Mouse (Mus musculus) midbrain, embryonic 16.5 days (tissue): ENCODE results near the gene Cxcl15. TPM values are rescaled to one million over a fixed set of nuclear protein-coding genes. Genes with fewer than 3 reads are reported as not detected.

Source experiments
- ATAC-seq: fragments of 200-750 bp; cut with Nextera tagmentation; 2 replicates; pipeline ENCODE4 v1.8.0; 2017; ENCODE audit warnings: moderate TSS enrichment
- H3K27ac ChIP-seq: fragments of 300-500 bp; sonication (generic); 2 replicates; pipeline ENCODE4 v1.5.1; 2014; ENCODE audit warnings: mild to moderate bottlenecking, low read length, mixed read lengths
- H3K27me3 ChIP-seq: fragments of 300-500 bp; sonication (generic); 2 replicates; pipeline ENCODE4 v1.6.1; 2014; ENCODE audit warnings: low read depth, low read length, mixed read lengths; ENCODE audit not compliant: control insufficient read depth, insufficient read depth
- H3K36me3 ChIP-seq: fragments of 300-500 bp; sonication (generic); 2 replicates; pipeline ENCODE4 v1.6.1; 2014; ENCODE audit warnings: mild to moderate bottlenecking, low read length, moderate library complexity, mixed read lengths; ENCODE audit not compliant: control insufficient read depth, insufficient read depth
- H3K4me1 ChIP-seq: fragments of 300-500 bp; sonication (generic); 2 replicates; pipeline ENCODE4 v1.6.1; 2014; ENCODE audit warnings: mild to moderate bottlenecking, low read length, mixed read lengths; ENCODE audit not compliant: control insufficient read depth, insufficient read depth
- H3K4me2 ChIP-seq: fragments of 300-500 bp; sonication (generic); 2 replicates; pipeline ENCODE4 v1.6.1; 2014; ENCODE audit warnings: mild to moderate bottlenecking, low read length, mixed read lengths
- H3K4me3 ChIP-seq: fragments of 300-500 bp; sonication (generic); 2 replicates; pipeline ENCODE4 v1.5.1; 2014; ENCODE audit warnings: low read depth, mild to moderate bottlenecking, low read length, moderate library complexity, mixed read lengths
- H3K9ac ChIP-seq: fragments of 300-500 bp; sonication (generic); 2 replicates; pipeline ENCODE4 v1.6.1; 2014; ENCODE audit warnings: low read depth, low read length, mixed read lengths
- H3K9me3 ChIP-seq: fragments of 300-500 bp; sonication (generic); replicated peaks from 2 replicates; pipeline ENCODE4 v1.6.1; 2014; ENCODE audit warnings: mild to moderate bottlenecking, low read length, mixed read lengths; ENCODE audit not compliant: control insufficient read depth, poor library complexity, severe bottlenecking
- WGBS: fragments of 180-500 bp; shearing (Covaris S2); extraction: QIAGEN DNeasy Blood & Tissue Kit; methylation state at CpG from one replicate; pipeline ENCODE4 v1.1.7; 2014; 5-methylcytosine and 5-hydroxymethylcytosine counted together
- polyA plus RNA-seq: library from polyadenylated mRNA; unstranded; fragments of >200 nt; fragmentation: Nextera tagmentation; extraction: Ambion mirVana; gene quantifications from 2 replicates; pipeline ENCODE4 v1.2.1, GENCODE M21; 2015

The Cxcl15 gene
- polyA plus RNA-seq: not detected in 2 replicates

DNA sequence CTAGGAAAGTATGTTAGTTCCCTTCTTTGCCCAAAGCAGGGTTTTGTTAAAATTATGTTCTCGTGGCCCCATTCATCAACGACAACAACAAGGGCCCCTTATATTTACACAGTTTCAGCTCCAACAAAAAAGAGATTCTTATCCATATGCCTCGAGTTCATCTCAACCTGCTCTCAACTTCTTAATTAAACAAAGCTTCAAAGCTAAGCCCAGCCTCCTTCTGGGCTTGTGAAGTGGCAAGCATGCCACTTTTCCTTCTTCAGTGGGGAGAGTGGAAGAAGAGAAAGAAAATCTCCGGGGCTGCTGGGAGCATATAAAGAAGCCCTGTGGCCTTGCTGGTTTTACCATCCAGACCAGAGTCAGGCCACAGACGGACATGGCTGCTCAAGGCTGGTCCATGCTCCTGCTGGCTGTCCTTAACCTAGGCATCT is at the start of gene Cxcl15:
Gene Cxcl15 (plus strand): TSS at position 340 of the 431 bp plus-strand sequence.
- ATAC-seq: no peak
- Histone ChIP-seq H3K9me3 (no peaks in the 10 kb centered on the region), H3K27ac (no peak within 1 kb of the TSS), H3K27me3 (no peaks in the 10 kb centered on the region), H3K4me3 (no peak within 1 kb of the TSS), H3K9ac (no peak within 1 kb of the TSS), H3K4me2 (no peak within 1 kb of the TSS), H3K36me3 (no peaks in the 10 kb centered on the region), H3K4me1 (no peaks in the 10 kb centered on the region)
- 62% methylated on average over 5 of the region's 5 CpGs for WGBS

DNA sequence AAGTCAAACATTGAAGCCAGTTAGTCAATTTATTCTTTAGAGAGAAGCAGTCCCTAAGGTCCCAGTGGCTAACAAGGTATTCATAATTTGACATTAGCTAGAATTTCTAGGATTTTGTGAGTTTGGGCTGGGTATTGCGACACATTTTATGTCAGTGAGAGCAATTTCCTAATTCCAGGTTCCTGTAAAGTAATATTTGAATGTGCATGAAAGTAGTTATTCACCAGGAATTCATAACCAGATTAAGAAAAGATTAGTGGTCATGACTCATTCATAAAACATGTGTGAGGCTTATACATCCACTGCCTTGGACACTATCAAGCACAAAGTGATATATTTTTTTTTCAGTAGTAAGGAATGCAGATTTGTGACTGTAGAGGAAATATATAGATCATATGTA is 40.4 kb upstream of the Cxcl15 start:
- no peak overlapping the region for H3K9ac ChIP-seq
- ATAC-seq: no peak
- WGBS: 96% methylated on average over 1 of the region's 1 CpGs
- no peak overlapping the region for H3K4me2 ChIP-seq
- H3K36me3 ChIP-seq: no peaks in the 10 kb centered on the region
- H3K4me3 ChIP-seq: no peak overlapping the region
- H3K4me1 ChIP-seq: 0 out of 2 replicates have a peak, but pooled peaks cover 5% of the 10 kb centered on the region
- no peak overlapping the region for H3K27ac ChIP-seq
- no peaks in the 10 kb centered on the region for H3K9me3 ChIP-seq
- peaks cover 3% of the 10 kb centered on the region; the same call in 1 of the 2 replicates for H3K27me3 ChIP-seq

DNA sequence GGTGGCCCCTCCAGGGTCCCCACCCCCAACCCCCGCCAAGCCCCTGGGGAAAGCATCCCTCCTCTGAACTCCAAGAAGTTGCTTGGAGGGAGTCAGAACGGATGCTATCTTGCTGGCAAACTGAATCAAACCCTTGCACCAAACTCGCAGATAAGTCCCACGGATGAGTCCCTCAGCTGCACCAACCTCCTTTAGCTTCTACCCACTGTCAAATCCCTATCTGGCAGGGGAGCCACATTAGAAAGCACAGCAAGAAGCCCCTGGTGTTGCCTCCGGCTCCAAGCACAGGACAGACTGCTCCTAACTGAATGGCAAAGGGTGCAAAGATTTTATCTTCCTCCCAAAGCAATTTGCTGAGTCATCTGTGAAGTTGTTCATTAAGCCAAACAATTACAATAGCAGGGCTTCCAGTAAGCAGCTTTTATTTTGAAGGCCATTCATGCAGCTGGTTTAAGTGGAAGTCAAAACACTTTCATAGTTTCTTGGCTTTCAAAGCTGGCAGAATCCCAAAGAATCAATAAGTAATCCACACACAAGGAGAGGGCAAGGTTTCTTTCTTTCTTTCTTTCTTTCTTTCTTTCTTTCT is 36.2 kb upstream of the Cxcl15 start:
- H3K27ac ChIP-seq: no peak overlapping the region
- peaks cover 11% of the 10 kb centered on the region; the same call in 1 of the 2 replicates for H3K4me1 ChIP-seq
- H3K27me3 ChIP-seq: peaks cover 3% of the 10 kb centered on the region; the same call in 1 of the 2 replicates
- H3K9ac ChIP-seq: no peak overlapping the region
- no peaks in the 10 kb centered on the region for H3K9me3 ChIP-seq
- H3K4me3 ChIP-seq: no peak overlapping the region
- no peak for ATAC-seq
- H3K36me3 ChIP-seq: no peaks in the 10 kb centered on the region
- H3K4me2 ChIP-seq: no peak overlapping the region
- WGBS: 40% methylated on average over 5 of the region's 5 CpGs

DNA sequence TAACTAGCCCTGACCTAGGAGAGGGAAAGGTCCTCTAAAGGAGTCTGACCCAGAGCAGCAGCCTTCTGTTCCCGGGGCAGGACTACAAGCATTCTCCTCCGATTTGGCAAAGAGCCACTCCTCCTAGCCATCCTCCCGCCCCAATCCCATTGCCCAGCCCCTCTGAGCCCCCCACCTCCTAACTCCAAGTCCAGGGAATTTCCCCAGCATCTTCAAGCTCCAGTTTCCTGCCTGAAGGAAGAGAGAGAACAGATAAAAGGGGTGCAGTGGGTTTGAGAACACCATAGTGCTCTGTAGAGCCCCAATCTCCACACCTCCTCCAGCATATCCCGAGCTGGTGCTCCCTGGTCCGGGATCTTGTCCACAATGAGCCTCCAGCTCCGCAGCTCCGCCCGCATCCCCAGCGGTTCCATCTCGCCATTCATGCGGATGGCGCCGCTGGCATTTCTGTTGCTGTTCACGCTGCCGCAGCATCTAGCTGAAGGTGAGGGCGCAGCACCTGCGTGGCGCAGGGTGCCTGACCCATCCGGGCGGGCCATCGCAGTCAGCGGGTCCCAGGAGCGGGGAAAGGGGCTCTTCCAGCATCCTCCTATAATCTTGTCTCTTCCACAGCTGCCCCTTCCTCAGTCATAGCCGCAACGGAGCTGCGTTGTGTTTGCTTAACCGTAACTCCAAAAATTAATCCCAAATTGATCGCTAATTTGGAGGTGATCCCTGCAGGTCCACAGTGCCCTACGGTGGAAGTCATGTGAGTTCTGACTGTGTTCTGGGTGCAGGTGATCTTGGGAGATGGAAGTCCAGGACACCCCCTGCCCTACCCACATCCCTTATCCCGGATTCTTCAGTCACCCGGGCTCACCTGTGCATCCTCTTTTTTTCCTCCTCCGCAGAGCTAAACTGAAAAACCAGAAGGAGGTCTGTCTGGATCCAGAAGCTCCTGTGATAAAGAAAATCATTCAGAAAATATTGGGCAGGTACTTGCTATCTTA is 35.0 kb upstream of the Cxcl15 start, which contains the start of gene Cxcl5:
Gene Cxcl5 (plus strand): TSS at position 284 of the 989 bp plus-strand sequence.
- WGBS: 3% methylated on average over 32 of the region's 32 CpGs
- Histone ChIP-seq H3K4me1 (peaks cover 11% of the 10 kb centered on the region; the same call in 1 of the 2 replicates), H3K9me3 (no peaks in the 10 kb centered on the region), H3K4me2 (peak within 1 kb of the TSS; percentile 73), H3K4me3 (peak within 1 kb of the TSS; percentile 50), H3K36me3 (no peaks in the 10 kb centered on the region), H3K9ac (peak within 1 kb of the TSS; percentile 72), H3K27ac (no peak within 1 kb of the TSS), H3K27me3 (peaks cover 3% of the 10 kb centered on the region; the same call in 1 of the 2 replicates)
- peak; percentile 89 for ATAC-seq

DNA sequence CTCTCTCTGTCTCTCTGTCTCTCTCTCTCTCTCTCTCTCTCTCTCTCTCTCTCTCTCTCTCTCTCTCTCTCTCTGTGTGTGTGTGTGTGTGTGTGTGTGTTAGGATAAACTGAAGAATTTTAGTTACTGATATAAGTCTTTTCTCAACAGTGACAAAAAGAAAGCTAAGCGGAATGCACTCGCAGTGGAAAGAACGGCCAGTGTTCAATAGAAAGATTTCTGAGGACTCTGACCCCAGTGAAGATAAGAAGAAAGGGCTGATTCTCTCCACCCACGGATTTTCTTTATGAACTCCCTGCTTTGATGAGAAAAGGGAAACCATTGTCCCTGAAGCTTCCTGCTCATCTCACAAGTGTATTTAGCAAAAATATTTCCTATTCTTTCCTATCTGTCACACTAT is 34.0 kb upstream of the Cxcl15 start:
- no peak for ATAC-seq
- no peak overlapping the region for H3K4me2 ChIP-seq
- no peaks in the 10 kb centered on the region for H3K36me3 ChIP-seq
- WGBS: 40% methylated on average over 4 of the region's 4 CpGs
- no peak overlapping the region for H3K4me3 ChIP-seq
- no peak overlapping the region for H3K27ac ChIP-seq
- no peaks in the 10 kb centered on the region for H3K9me3 ChIP-seq
- H3K27me3 ChIP-seq: peaks cover 3% of the 10 kb centered on the region; the same call in 1 of the 2 replicates
- no peak overlapping the region for H3K9ac ChIP-seq
- H3K4me1 ChIP-seq: peaks cover 11% of the 10 kb centered on the region; the same call in 1 of the 2 replicates

DNA sequence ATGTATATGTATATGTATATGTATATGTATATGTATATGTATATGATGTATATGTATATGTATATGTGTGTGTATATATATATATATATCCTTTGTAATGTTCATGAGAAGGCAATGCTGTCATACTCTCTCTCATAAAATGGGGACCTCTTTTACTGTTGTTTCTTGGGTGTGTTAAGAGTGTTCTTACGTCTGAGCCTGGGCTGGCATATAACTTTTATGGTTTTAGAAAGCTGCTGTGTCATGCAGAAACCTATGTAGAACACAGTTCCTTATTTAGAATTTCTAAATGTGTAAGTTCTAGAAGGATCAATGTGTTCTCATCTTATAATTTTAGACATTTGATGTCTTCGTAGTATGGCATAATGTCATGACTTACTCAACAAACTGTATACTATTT is 33.5 kb upstream of the Cxcl15 start:
- H3K4me3 ChIP-seq: no peak overlapping the region
- peaks cover 11% of the 10 kb centered on the region; the same call in 1 of the 2 replicates for H3K4me1 ChIP-seq
- WGBS: 95% methylated on average over 2 of the region's 2 CpGs
- H3K4me2 ChIP-seq: no peak overlapping the region
- no peak for ATAC-seq
- H3K9me3 ChIP-seq: no peaks in the 10 kb centered on the region
- peaks cover 3% of the 10 kb centered on the region; the same call in 1 of the 2 replicates for H3K27me3 ChIP-seq
- H3K9ac ChIP-seq: no peak overlapping the region
- no peaks in the 10 kb centered on the region for H3K36me3 ChIP-seq
- no peak overlapping the region for H3K27ac ChIP-seq

DNA sequence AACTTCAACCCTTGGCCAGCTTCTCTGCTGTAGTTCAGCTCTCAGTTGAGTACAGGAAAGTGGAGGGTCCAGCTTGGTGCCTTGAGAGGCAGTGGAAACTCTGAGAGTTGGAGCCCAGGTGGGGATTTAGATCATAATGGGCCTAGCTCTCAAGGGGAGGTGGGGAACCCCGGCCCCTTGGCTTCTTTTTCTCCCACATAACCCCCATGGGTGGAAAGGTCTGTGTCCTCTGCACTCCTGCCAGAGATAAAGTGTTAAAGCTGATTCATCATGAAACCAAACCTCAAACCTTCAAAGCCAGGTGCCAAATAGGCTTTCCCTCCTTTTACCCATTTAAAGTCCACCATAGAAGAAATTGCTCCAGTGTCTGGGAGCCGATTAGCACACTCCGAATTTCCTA is 32.5 kb upstream of the Cxcl15 start:
- Histone ChIP-seq H3K27ac (no peak overlapping the region), H3K36me3 (no peaks in the 10 kb centered on the region), H3K9me3 (no peaks in the 10 kb centered on the region), H3K4me2 (no peak overlapping the region), H3K4me3 (no peak overlapping the region), H3K27me3 (peaks cover 3% of the 10 kb centered on the region; the same call in 1 of the 2 replicates), H3K9ac (no peak overlapping the region), H3K4me1 (peaks cover 11% of the 10 kb centered on the region; the same call in 1 of the 2 replicates)
- ATAC-seq: no peak
- WGBS: 83% methylated on average over 3 of the region's 3 CpGs

DNA sequence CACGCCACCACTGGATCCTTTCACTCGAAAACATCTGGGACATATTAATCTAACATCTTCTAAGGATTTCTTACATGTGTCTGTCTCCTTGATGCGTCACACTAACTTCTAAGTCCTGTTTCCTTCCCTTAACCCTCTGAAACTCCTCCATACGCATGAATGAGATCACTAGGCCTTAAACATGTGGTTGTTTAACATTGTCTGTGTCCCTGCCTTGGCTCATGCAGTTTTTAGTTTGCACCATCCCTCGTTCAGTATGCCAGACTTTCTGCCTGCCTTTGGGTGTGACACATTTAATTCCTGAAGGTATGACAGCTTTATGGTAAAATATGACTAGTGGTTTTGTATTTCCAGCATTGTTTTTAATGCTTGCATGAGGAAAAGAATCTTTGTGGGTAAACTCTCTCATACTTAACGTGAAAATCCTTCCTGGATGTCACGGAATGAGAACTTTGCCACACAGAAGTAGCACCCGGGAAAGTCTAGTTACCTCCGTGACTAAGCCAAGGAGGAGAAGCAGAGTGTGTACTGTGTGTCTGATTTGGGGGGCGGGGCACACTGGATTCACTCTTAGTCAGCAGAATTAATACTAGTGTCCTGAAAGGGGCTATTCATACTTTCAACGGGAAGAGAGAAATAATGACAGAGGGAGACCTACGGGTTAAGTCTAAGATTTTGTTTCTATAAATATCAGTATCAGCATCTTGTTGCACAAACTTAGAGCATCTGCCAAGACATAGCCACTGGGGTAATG is 30.2 kb upstream of the Cxcl15 start:
- Histone ChIP-seq H3K4me1 (peaks cover 5% of the 10 kb centered on the region; the same call in 1 of the 2 replicates), H3K36me3 (no peaks in the 10 kb centered on the region), H3K27ac (no peak overlapping the region), H3K9me3 (no peaks in the 10 kb centered on the region), H3K4me3 (no peak overlapping the region), H3K4me2 (no peak overlapping the region), H3K9ac (no peak overlapping the region), H3K27me3 (no peaks in the 10 kb centered on the region; the same call in 1 of the 2 replicates)
- ATAC-seq: no peak
- WGBS: 83% methylated on average over 12 of the region's 12 CpGs
